Mouse (Mus musculus): ENCODE data around the gene Noa1. TPM values are rescaled to one million over a fixed set of nuclear protein-coding genes. Genes with fewer than 3 reads are reported as not detected.

Gene Noa1
- polyA plus RNA-seq, 1 experiment from 2014 or later, result 23.7 TPM

- H3K4me3 ChIP-seq (ENCODE audit: low read length), result no peak overlapping the region
- no peak overlapping the region for H3K4me2 ChIP-seq (ENCODE audit: low read depth, low read length)
- H3K36me3 ChIP-seq (ENCODE audit: control insufficient read depth, insufficient read depth), result no peaks in the 10 kb centered on the region
- no peaks in the 10 kb centered on the region for H3K4me1 ChIP-seq (ENCODE audit: control insufficient read depth, insufficient read depth, low read length)
- ATAC-seq (replicated peaks; ENCODE audit: extremely low read depth, insufficient read depth, low FRiP score), result no peak
- WGBS, result 46% methylated on average over 5 of the region's 5 CpGs
- H3K27ac ChIP-seq (ENCODE audit: low read length), result no peak overlapping the region
- no peak overlapping the region for H3K9ac ChIP-seq (ENCODE audit: low read length)
- H3K27me3 ChIP-seq (ENCODE audit: control insufficient read depth, insufficient read depth, low read length), result no peaks in the 10 kb centered on the region
- no peaks in the 10 kb centered on the region for H3K9me3 ChIP-seq (replicated peaks; ENCODE audit: control insufficient read depth, low read length)
Observed at GRCm38 (mm10) chr5:77251656-77252055, 58.2 kb downstream of the Noa1 start.

GRCm38 (mm10) chr5:77250083-77250482 is 59.8 kb downstream of the Noa1 start:
- WGBS, result 71% methylated on average over 9 of the region's 9 CpGs
- no peak for ATAC-seq (replicated peaks; ENCODE audit: extremely low read depth, insufficient read depth, low FRiP score)
- H3K36me3 ChIP-seq (ENCODE audit: control insufficient read depth, insufficient read depth), result no peaks in the 10 kb centered on the region
- no peaks in the 10 kb centered on the region for H3K9me3 ChIP-seq (replicated peaks; ENCODE audit: control insufficient read depth, low read length)
- peaks cover 4% of the 10 kb centered on the region for H3K4me1 ChIP-seq (ENCODE audit: control insufficient read depth, insufficient read depth, low read length)
- H3K27ac ChIP-seq (ENCODE audit: low read length), result no peak overlapping the region
- H3K4me3 ChIP-seq (ENCODE audit: low read length), result no peak overlapping the region
- H3K27me3 ChIP-seq (ENCODE audit: control insufficient read depth, insufficient read depth, low read length), result no peaks in the 10 kb centered on the region
- H3K4me2 ChIP-seq (ENCODE audit: low read depth, low read length), result no peak overlapping the region
- H3K9ac ChIP-seq (ENCODE audit: low read length), result no peak overlapping the region

GRCm38 (mm10) chr5:77245787-77246671 is 63.9 kb downstream of the Noa1 start:
- peak overlapping the region; percentile 36 for H3K4me3 ChIP-seq (ENCODE audit: low read length)
- no peak for ATAC-seq (replicated peaks; ENCODE audit: extremely low read depth, insufficient read depth, low FRiP score)
- H3K9ac ChIP-seq (ENCODE audit: low read length), result peak overlapping the region; percentile 39
- no peaks in the 10 kb centered on the region for H3K9me3 ChIP-seq (replicated peaks; ENCODE audit: control insufficient read depth, low read length)
- 37% methylated on average over 26 of the region's 26 CpGs for WGBS
- no peaks in the 10 kb centered on the region for H3K36me3 ChIP-seq (ENCODE audit: control insufficient read depth, insufficient read depth)
- H3K27ac ChIP-seq (ENCODE audit: low read length), result no peak overlapping the region
- no peaks in the 10 kb centered on the region for H3K27me3 ChIP-seq (ENCODE audit: control insufficient read depth, insufficient read depth, low read length)
- H3K4me2 ChIP-seq (ENCODE audit: low read depth, low read length), result peak overlapping the region; percentile 55
- H3K4me1 ChIP-seq (ENCODE audit: control insufficient read depth, insufficient read depth, low read length), result peaks cover 4% of the 10 kb centered on the region

- no peak for ATAC-seq (replicated peaks; ENCODE audit: extremely low read depth, insufficient read depth, low FRiP score)
- peaks cover 4% of the 10 kb centered on the region for H3K4me1 ChIP-seq (ENCODE audit: control insufficient read depth, insufficient read depth, low read length)
- H3K36me3 ChIP-seq (ENCODE audit: control insufficient read depth, insufficient read depth), result no peaks in the 10 kb centered on the region
- H3K4me2 ChIP-seq (ENCODE audit: low read depth, low read length), result peak overlapping the region; percentile 55
- WGBS, result 43% methylated on average over 7 of the region's 7 CpGs
- H3K9me3 ChIP-seq (replicated peaks; ENCODE audit: control insufficient read depth, low read length), result no peaks in the 10 kb centered on the region
- no peaks in the 10 kb centered on the region for H3K27me3 ChIP-seq (ENCODE audit: control insufficient read depth, insufficient read depth, low read length)
- peak overlapping the region; percentile 39 for H3K9ac ChIP-seq (ENCODE audit: low read length)
- H3K4me3 ChIP-seq (ENCODE audit: low read length), result peak overlapping the region; percentile 36
- no peak overlapping the region for H3K27ac ChIP-seq (ENCODE audit: low read length)
Observed at GRCm38 (mm10) chr5:77245463-77245786, 64.5 kb downstream of the Noa1 start.

GRCm38 (mm10) chr5:77244331-77244987 is 65.4 kb downstream of the Noa1 start:
- Histone ChIP-seq H3K36me3 (ENCODE audit: control insufficient read depth, insufficient read depth) (no peaks in the 10 kb centered on the region), H3K4me2 (ENCODE audit: low read depth, low read length) (no peak overlapping the region), H3K27me3 (ENCODE audit: control insufficient read depth, insufficient read depth, low read length) (no peaks in the 10 kb centered on the region), H3K9me3 (replicated peaks; ENCODE audit: control insufficient read depth, low read length) (no peaks in the 10 kb centered on the region), H3K9ac (ENCODE audit: low read length) (no peak overlapping the region), H3K27ac (ENCODE audit: low read length) (no peak overlapping the region), H3K4me3 (ENCODE audit: low read length) (no peak overlapping the region), H3K4me1 (ENCODE audit: control insufficient read depth, insufficient read depth, low read length) (peaks cover 4% of the 10 kb centered on the region)
- ATAC-seq (replicated peaks; ENCODE audit: extremely low read depth, insufficient read depth, low FRiP score), result no peak
- WGBS, result 69% methylated on average over 8 of the region's 8 CpGs

Small RNAs within 50 kb of the gene (microRNA-seq; reads per million reads assigned to microRNA genes)
- gene Mir5098, result not detected

Other genes starting within 250 kb of the Noa1 start
- gene Hopx, start 195.0 kb downstream of the Noa1 start, polyA plus RNA-seq (2015; fragmentation: Nextera tagmentation; extraction: Ambion mirVana), result 16.7 and 21.9 TPM in 2 replicates
- gene Spink2, start 98.6 kb downstream of the Noa1 start, polyA plus RNA-seq (2015; fragmentation: Nextera tagmentation; extraction: Ambion mirVana), result 2.4 and 2.6 TPM in 2 replicates
- 18.9 and 20.3 TPM in 2 replicates for gene Rest, start 44.6 kb downstream of the Noa1 start, polyA plus RNA-seq (2015; fragmentation: Nextera tagmentation; extraction: Ambion mirVana)
- 39.0 and 40.4 TPM in 2 replicates for gene Polr2b, start 63 bp upstream of the Noa1 start, polyA plus RNA-seq (2015; fragmentation: Nextera tagmentation; extraction: Ambion mirVana)
- gene Igfbp7, start 98.0 kb upstream of the Noa1 start, polyA plus RNA-seq (2015; fragmentation: Nextera tagmentation; extraction: Ambion mirVana), result 68.4 and 72.0 TPM in 2 replicates

Measured in heart, embryonic 16.5 days (tissue).